Mouse (Mus musculus) forebrain, embryonic 12.5 days (tissue): Measurements from ENCODE around the gene Ptprs. TPM values are rescaled to one million over a fixed set of nuclear protein-coding genes. Genes with fewer than 3 reads are reported as not detected.
A peak's percentile ranks its signal among the peaks of the same experiment; 100 is the strongest.

Source experiments
- ATAC-seq: fragments of 200-750 bp; cut with Nextera tagmentation; 2 replicates; pipeline ENCODE4 v1.8.0; 2017; ENCODE audit warnings: moderate TSS enrichment; ENCODE audit not compliant: low FRiP score
- H3K27ac ChIP-seq: fragments of 300-500 bp; sonication (generic); 2 replicates; pipeline ENCODE4 v1.5.1; 2016; ENCODE audit warnings: mild to moderate bottlenecking
- H3K27me3 ChIP-seq: fragments of 300-500 bp; sonication (generic); 2 replicates; pipeline ENCODE4 v1.6.1; 2016; ENCODE audit warnings: mild to moderate bottlenecking
- H3K36me3 ChIP-seq: fragments of 300-500 bp; sonication (generic); replicated peaks from 2 replicates; pipeline ENCODE4 v1.6.1; 2016; ENCODE audit warnings: mild to moderate bottlenecking
- H3K4me1 ChIP-seq: fragments of 300-500 bp; sonication (generic); 2 replicates; pipeline ENCODE4 v1.6.1; 2016
- H3K4me2 ChIP-seq: fragments of 300-500 bp; sonication (generic); 2 replicates; pipeline ENCODE4 v1.6.1; 2016; ENCODE audit warnings: mild to moderate bottlenecking, moderate library complexity
- H3K4me3 ChIP-seq: fragments of 300-500 bp; sonication (generic); replicated peaks from 2 replicates; pipeline ENCODE4 v1.5.1; 2016; ENCODE audit warnings: mild to moderate bottlenecking
- H3K9ac ChIP-seq: fragments of 300-500 bp; sonication (generic); 2 replicates; pipeline ENCODE4 v1.6.1; 2016; ENCODE audit warnings: mild to moderate bottlenecking
- H3K9me3 ChIP-seq: fragments of 300-500 bp; sonication (generic); 2 replicates; pipeline ENCODE4 v1.6.1; 2016
- WGBS: fragments of 180-500 bp; shearing (Covaris S2); methylation state at CpG from one replicate; pipeline ENCODE4 v1.1.7; 2016; 5-methylcytosine and 5-hydroxymethylcytosine counted together
- polyA plus RNA-seq: library from polyadenylated mRNA; unstranded; fragments of >200 nt; fragmentation: Nextera tagmentation; extraction: Ambion mirVana; gene quantifications from 2 replicates; pipeline ENCODE4 v1.2.1, GENCODE M21; 2016

Gene Ptprs
- 330 and 331 TPM in 2 replicates for polyA plus RNA-seq

- peak; percentile 89 for ATAC-seq
These were observed at the start of gene Ptprs for GRCm38 (mm10) chr17:56476402-56476752. Ptprs (minus strand) TSS chr17:56476483.

GRCm38 (mm10) chr17:56524943-56525342 is 48.7 kb upstream of the Ptprs start:
- peaks cover 10% of the 10 kb centered on the region for H3K27me3 ChIP-seq
- H3K36me3 ChIP-seq, result no peaks in the 10 kb centered on the region
- H3K4me2 ChIP-seq, result no peak overlapping the region
- 82% methylated on average over 4 of the region's 4 CpGs for WGBS
- no peak overlapping the region for H3K27ac ChIP-seq
- no peak for ATAC-seq
- H3K4me1 ChIP-seq, result no peaks in the 10 kb centered on the region
- H3K9me3 ChIP-seq, result no peaks in the 10 kb centered on the region
- no peak overlapping the region for H3K4me3 ChIP-seq
- no peak overlapping the region for H3K9ac ChIP-seq

More at GRCm38 (mm10) chr17:56476402-56476752, at the start of gene Ptprs:
- Histone ChIP-seq H3K9me3 (no peaks in the 10 kb centered on the region), H3K27ac (peak within 1 kb of the TSS; percentile 96), H3K4me2 (peak within 1 kb of the TSS; percentile 98), H3K27me3 (peaks cover 35% of the 10 kb centered on the region), H3K4me3 (peak within 1 kb of the TSS; percentile 88), H3K9ac (peak within 1 kb of the TSS; percentile 99), H3K36me3 (no peaks in the 10 kb centered on the region), H3K4me1 (peaks cover 54% of the 10 kb centered on the region)
- under 1% methylated on average over 27 of the region's 27 CpGs for WGBS

DNA sequence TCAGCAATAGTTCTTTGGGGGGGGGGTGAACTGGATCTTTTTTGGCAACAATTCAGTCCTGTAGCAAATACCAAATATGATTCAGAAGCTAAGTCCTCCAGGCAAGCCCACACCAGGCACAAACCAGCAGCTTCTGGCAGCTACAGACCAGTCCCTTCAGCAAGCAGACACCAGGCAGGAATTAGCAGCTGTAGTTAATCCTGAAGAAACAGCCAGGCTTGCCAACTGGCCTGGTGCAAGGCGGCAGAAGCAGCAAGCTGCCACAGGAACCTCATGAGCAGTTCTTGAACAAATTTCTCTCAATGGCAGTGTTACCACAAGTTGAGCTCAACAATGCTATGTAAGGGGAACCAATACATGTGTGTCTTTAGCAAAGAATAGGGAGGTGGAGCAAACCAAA is 46.5 kb upstream of the Ptprs start:
- no peaks in the 10 kb centered on the region for H3K4me1 ChIP-seq
- H3K4me3 ChIP-seq, result no peak overlapping the region
- no peak overlapping the region for H3K27ac ChIP-seq
- no peak for ATAC-seq
- no peaks in the 10 kb centered on the region for H3K9me3 ChIP-seq
- H3K9ac ChIP-seq, result no peak overlapping the region
- no peak overlapping the region for H3K4me2 ChIP-seq
- WGBS, result 75% methylated on average over 1 of the region's 1 CpGs
- no peaks in the 10 kb centered on the region for H3K36me3 ChIP-seq
- peaks cover 10% of the 10 kb centered on the region for H3K27me3 ChIP-seq

DNA sequence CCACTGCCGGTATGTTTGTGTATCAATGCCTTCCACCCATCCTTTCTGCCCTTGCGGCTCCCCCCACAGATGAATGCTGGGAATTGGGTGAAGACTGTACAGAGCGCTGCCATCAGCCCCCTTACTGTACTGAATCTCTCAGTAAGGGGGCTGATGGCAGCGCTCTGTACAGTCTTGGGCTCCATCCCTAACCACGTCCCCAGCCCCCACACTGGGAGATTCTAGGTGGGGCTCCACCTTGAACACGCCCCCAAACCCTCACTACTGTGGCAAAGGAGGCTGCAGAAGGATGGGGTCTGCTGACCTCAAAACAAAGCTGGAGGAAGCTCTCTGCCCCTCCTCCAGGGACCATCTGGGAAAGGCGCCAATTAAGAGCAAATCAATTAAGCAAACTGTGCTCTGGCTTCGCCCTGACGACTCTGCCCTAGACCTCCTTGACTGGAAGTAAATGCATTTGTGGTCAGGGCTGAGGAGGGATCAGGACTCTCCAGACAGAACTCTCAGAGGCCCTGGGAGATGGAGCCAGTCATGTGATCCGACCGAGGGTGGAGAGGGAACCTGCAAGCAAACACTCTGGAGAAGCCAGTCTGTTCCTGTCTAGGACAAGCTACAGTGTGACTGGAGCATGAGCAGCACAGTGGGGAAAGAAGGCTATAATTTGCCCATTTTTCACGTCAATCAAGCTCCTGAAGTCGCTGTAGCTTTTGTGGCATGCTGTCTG is 39.6 kb upstream of the Ptprs start:
- ATAC-seq, result peak; percentile 80
- Histone ChIP-seq H3K4me2 (peak overlapping the region; percentile 11), H3K36me3 (no peaks in the 10 kb centered on the region), H3K9me3 (0 out of 2 replicates have a peak, but pooled peaks cover 3% of the 10 kb centered on the region), H3K27me3 (peaks cover 32% of the 10 kb centered on the region), H3K4me1 (peaks cover 29% of the 10 kb centered on the region), H3K27ac (peak overlapping the region; percentile 87), H3K4me3 (no peak overlapping the region), H3K9ac (peak overlapping the region; percentile 29; the same call in 1 of the 2 replicates)
- 11% methylated on average over 13 of the region's 13 CpGs for WGBS

DNA sequence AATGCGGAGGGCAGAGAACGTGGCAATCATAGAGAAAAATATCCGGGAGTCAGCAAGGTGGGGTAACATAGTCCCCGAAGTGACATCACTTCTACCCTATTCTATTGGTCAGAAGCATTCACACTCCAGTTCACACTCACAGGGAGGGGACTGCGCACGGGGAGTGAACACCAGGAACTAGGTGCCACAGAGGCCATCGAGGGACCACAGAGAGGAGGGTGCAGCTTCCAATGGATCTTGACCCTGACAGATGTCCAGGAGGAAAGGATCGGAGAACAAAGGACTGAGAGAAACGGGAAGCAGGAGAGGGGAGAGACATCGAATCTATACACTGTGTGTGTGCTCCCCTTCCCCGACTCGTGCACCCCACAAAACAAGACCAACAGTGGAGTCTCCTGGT is 38.6 kb upstream of the Ptprs start:
- Histone ChIP-seq H3K27ac (peak overlapping the region; percentile 87), H3K9ac (peak overlapping the region; percentile 29), H3K4me3 (no peak overlapping the region), H3K27me3 (peaks cover 42% of the 10 kb centered on the region), H3K4me2 (no peak overlapping the region), H3K9me3 (0 out of 2 replicates have a peak, but pooled peaks cover 3% of the 10 kb centered on the region), H3K4me1 (peaks cover 39% of the 10 kb centered on the region), H3K36me3 (no peaks in the 10 kb centered on the region)
- no peak for ATAC-seq
- 49% methylated on average over 12 of the region's 12 CpGs for WGBS

DNA sequence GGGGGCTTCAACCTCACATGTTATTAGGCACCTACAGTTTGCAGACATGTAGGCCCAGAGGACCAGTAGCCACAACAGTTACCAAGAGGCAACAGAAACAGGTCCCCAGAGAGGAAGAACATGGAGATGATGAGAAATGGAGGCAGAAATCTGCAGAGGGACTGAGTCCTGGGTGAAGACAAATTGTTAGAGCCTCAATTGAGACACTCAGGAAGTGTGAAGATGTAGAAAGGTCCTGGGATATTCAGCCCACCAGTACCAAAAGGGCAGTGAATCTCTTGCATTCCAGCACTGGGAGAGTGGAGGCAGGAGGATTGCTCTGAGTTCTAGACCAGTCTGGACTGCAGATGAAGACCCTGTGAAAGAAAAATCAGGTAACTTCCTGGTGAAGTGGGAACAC is 38.0 kb upstream of the Ptprs start:
- Histone ChIP-seq H3K36me3 (no peaks in the 10 kb centered on the region), H3K27ac (no peak overlapping the region), H3K27me3 (peaks cover 48% of the 10 kb centered on the region), H3K9ac (no peak overlapping the region), H3K4me2 (no peak overlapping the region), H3K4me1 (peaks cover 44% of the 10 kb centered on the region), H3K9me3 (0 out of 2 replicates have a peak, but pooled peaks cover 3% of the 10 kb centered on the region), H3K4me3 (no peak overlapping the region)
- no peak for ATAC-seq

DNA sequence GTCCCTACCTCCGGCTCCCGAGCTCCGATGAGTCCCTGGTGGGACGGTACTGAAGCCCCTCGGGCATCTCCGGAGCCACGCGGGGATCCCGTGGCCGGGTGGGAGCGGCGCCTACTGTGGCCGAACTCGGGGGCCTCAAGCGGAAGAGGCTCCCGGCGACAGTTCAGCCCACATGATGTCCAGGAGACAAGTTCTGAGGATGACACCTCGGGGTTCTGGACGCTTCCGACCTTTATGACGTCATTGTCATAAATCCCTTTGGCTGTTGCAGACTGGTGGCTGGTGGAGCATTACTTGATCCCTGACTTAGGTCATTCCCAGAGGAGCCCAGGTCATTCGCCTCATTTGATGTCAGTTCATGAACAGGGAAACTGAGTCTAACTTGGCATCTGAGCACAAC is 36.0 kb upstream of the Ptprs start, which contains the start of gene Znrf4:
Gene Znrf4 (minus strand): TSS at position 122 of the 400 bp plus-strand sequence.
- Histone ChIP-seq H3K4me1 (peaks cover 63% of the 10 kb centered on the region), H3K4me2 (peak within 1 kb of the TSS; percentile 43), H3K27me3 (peaks cover 53% of the 10 kb centered on the region), H3K4me3 (peak within 1 kb of the TSS; percentile 23), H3K36me3 (no peaks in the 10 kb centered on the region), H3K9me3 (0 out of 2 replicates have a peak, but pooled peaks cover 3% of the 10 kb centered on the region), H3K9ac (peak within 1 kb of the TSS; percentile 49; the same call in 1 of the 2 replicates), H3K27ac (peak within 1 kb of the TSS; percentile 95; the same call in 1 of the 2 replicates)
- ATAC-seq, result no peak
- 66% methylated on average over 22 of the region's 22 CpGs for WGBS

- Histone ChIP-seq H3K4me1 (peaks cover 69% of the 10 kb centered on the region), H3K9ac (peak overlapping the region; percentile 49; the same call in 1 of the 2 replicates), H3K4me3 (peak overlapping the region; percentile 23), H3K27me3 (peaks cover 53% of the 10 kb centered on the region), H3K27ac (0 out of 2 replicates have a peak overlapping the region, but pooled peaks have one; percentile 95), H3K9me3 (0 out of 2 replicates have a peak, but pooled peaks cover 3% of the 10 kb centered on the region), H3K36me3 (no peaks in the 10 kb centered on the region), H3K4me2 (peak overlapping the region; percentile 43)
- no peak for ATAC-seq
- WGBS, result 24% methylated on average over 29 of the region's 29 CpGs
These were observed 35.4 kb upstream of the Ptprs start for GRCm38 (mm10) chr17:56511707-56512090.

DNA sequence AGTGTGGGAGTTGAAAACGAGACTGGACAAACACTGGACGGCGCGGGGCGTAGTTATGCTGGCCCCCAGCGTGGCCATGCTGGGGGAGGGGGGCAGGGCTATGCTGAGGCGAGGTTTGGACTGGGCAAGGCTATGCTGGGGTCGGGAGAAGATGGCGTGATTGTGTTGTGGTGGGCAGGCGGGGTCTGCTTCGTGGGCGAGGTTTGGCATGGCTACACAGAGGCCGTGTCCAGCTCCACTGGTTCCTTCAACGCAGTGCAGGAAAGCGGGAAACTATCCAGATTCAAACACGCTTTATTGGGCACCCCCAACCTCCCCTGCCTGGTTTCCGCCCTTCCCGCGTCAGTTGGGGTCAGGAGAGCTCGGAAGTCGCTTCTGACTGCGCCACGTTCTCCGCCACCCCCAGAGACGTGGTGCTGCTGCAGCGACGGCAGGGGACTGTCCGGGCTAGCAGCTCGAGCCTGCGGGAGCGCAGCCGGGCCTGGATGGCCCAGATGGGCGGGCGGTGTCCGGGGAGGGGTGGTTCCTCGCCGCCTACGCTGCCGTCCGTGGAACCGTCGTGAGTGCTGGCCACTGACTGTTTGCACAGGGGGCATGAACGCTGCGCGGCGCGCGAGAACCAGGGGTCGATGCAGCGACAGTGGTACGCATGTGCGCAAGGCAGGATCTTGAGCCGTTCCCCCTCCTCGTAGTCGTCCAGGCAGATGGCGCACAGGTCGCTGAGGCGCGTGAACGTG is 34.9 kb upstream of the Ptprs start:
- Histone ChIP-seq H3K4me3 (peak overlapping the region; percentile 23), H3K36me3 (no peaks in the 10 kb centered on the region), H3K9ac (peak overlapping the region; percentile 49; the same call in 1 of the 2 replicates), H3K9me3 (0 out of 2 replicates have a peak, but pooled peaks cover 3% of the 10 kb centered on the region), H3K27ac (peak overlapping the region; percentile 95; the same call in 1 of the 2 replicates), H3K27me3 (peaks cover 53% of the 10 kb centered on the region), H3K4me2 (peak overlapping the region; percentile 43), H3K4me1 (peaks cover 71% of the 10 kb centered on the region)
- ATAC-seq, result no peak
- WGBS, result 8% methylated on average over 60 of the region's 60 CpGs

GRCm38 (mm10) chr17:56510473-56510969 is 34.2 kb upstream of the Ptprs start:
- WGBS, result 33% methylated on average over 27 of the region's 27 CpGs

DNA sequence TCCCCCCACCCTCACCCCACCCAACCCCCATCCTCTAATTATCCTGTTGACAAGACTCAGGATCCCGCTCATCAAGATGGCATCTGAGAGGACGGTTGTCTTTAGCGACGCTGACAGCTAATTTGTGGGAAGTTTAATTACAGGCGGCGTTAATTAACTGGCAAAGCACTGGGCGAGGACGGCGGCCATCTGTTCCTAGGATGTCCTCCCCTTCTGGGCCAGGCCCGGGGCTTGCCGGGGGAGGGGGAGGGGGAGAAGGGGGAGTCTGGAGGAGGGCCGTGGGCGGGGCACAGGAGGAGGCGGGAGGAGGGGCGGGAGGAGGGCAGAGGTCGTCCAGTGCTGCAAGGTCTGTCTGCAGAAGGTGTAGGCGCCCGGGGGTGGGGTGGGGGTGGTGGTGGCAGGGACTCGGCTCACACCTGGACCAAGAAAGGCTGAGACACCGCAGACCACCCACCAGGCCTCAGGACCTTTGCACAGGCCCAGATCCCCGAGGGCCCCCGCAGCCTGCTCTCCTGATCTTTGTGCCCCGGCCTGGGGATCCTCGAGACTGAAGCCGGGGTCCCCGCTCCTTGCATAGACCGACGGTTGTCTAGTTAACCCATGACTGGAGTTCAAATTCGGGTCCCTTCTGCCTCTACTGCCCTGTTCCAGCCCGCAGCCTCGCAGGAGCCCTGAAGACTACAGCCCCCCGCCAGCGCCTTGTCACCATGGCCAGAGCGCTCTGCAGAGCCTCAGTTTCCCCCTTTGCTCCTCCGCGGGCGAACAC is 33.6 kb upstream of the Ptprs start:
- Histone ChIP-seq H3K4me1 (peaks cover 59% of the 10 kb centered on the region), H3K36me3 (no peaks in the 10 kb centered on the region), H3K27ac (peak overlapping the region; percentile 95), H3K9ac (peak overlapping the region; percentile 21; the same call in 1 of the 2 replicates), H3K9me3 (0 out of 2 replicates have a peak, but pooled peaks cover 3% of the 10 kb centered on the region), H3K4me2 (peak overlapping the region; percentile 39), H3K4me3 (no peak overlapping the region), H3K27me3 (peaks cover 53% of the 10 kb centered on the region)
- 6% methylated on average over 35 of the region's 37 CpGs for WGBS
- ATAC-seq, result peak; percentile 69

More at GRCm38 (mm10) chr17:56510473-56510969, 34.2 kb upstream of the Ptprs start:
- 0 out of 2 replicates have a peak, but pooled peaks cover 3% of the 10 kb centered on the region for H3K9me3 ChIP-seq
- H3K27ac ChIP-seq, result peak overlapping the region; percentile 95
- H3K4me1 ChIP-seq, result peaks cover 66% of the 10 kb centered on the region
- ATAC-seq, result no peak
- 0 out of 2 replicates have a peak overlapping the region, but pooled peaks have one; percentile 21 for H3K9ac ChIP-seq
- H3K27me3 ChIP-seq, result peaks cover 53% of the 10 kb centered on the region
- peak overlapping the region; percentile 27 for H3K4me2 ChIP-seq
- H3K4me3 ChIP-seq, result peak overlapping the region; percentile 23; the same call in 1 of the 2 replicates
- H3K36me3 ChIP-seq, result no peaks in the 10 kb centered on the region
